Mouse (Mus musculus) B cell, adult 67 days (primary cell): ENCODE results near the gene Szrd1. TPM values are rescaled to one million over a fixed set of nuclear protein-coding genes. Genes with fewer than 3 reads are reported as not detected.

Source experiments
- total RNA-seq, 2 experiments: library from RNA; stranded (reverse); gene quantifications; 4 replicates each; pipeline ENCODE4 v1.2.4; 2023

Szrd1 gene
- total RNA-seq = 100 to 1,000 TPM; 148 to 156 TPM

DNA sequence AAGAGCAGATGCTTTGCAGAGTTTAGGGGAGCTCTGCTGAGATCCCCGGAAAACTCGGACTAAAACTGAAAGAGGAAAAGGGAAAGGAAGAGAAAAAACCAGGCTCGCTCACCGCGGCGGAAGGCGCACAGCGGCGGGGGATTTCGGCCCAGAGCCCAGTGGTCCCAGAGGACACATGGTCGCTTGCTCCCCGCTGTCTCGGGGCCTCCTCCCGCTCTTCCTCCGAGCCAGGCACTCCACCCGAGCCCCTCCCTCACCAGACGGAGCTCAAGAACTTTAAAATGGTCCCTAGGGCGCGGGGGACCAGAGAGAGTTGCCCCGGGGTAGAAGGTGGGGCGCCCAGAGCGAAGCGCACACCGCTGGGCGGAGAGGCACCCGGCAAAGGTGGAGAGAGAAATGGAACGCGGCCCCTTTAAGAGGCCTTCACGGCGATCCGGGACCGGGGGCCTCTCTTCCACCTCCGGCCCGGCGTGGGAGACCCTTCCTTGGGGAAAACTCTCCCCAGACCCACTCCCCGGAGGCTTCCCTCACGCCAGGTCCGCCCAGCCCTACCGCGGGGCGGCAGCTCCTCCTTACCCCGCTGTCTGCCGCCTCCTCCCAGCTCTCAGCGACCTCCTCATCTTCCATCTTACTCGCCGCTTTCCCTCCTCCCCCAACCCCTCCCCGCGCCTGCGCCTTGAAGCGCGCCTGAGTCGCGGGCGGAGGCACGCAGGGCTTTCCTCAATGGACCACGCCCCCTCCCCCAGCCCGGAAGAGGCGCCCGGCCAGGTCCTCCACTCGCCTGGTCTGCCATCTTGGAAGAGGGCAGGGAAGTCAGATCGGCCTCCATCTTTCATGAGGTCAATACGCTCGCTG is at the start of gene Szrd1:
Gene Szrd1 (minus strand): TSS at position 660 of the 855 bp plus-strand sequence.

DNA sequence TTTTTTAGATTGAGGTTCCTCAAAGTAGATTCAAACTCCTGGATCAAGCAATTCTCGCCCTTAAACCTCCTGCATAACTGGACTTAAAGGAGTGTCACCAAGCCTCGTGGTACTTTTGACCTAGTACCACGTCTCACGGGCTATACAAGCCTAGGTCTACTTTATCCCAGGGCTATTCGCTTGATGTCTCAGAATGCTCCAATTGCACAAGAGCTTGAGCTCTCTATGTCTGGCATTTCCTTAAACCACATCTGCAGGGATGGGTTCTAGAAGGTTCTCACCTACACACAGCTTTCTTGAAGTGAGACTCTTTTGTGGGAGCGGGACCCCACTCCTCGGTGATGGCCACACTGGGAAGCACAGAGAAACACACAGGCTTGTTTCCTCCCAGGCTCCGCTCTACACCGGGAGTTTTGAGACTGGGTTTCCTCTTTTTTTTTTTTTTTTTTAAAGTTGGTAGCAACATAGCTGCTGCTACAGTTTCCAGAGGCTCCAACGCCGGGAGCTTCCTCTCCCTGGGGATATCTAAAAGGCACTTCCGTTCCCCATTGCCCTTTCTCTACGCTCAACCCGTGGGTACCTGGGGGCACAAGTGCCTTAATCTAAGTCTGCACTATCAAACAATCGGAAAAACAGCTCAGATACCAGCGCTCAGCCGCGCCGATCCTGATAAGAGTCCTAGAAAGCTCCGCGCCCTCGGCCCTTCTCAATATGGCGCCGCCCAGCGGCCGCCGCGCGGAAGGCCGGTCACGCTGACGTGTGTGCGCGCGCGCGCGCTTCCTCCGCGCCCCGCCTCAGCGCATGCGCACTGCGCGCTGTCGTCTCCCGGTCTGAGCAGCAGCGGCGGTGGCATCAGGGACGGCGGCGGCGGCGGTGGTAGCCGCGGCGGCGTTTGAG is 7.8 kb upstream of the Szrd1 start, which contains the start of gene Fbxo42:
Gene Fbxo42 (plus strand): TSS at position 802 of the 897 bp plus-strand sequence.

GRCm38 (mm10) chr4:141088033-141088432 is 51.5 kb downstream of the Szrd1 start, which contains the start of gene Spata21:
Spata21 (plus strand) TSS chr4:141088333.

DNA sequence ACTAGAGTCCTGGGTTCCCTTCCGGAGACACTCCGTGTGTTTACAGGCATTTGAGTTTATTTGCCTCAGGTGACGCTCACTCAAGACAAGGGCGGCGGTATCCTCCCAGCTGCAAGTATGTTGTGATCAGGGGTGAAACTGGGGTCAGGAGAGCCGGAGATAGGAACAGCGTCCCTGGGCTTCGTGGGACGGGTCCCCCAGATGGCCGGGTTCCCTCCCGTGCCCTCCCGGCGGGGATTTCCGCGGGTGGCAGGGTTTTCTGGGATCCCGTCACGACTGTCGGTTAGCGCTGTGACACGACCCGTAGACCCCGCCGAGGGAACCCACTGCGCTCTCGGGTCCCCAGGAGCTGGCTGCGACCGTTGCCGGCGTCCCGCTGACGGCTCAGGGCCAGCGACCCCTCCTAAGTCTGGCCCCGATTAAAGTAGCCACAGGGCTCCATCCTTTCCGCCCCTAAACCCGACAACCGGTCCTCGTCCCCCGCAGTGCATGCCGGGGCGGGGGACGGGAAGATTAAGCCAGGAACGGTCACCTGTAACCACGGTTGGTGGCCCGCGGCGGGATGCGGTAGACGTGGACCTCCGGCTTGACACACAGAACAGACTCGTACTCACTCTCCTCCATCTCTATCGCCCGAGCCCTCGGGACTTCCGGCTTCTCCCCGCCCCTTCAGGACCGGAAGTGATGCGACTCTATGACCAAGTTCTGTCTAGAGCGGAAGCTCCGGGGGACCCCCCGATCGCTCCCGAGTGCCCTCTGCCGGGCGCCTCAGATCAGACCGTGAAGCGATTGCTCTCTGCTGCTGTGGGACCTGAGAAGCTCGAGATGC is 61.7 kb downstream of the Szrd1 start, which contains the start of gene Necap2:
Gene Necap2 (minus strand): TSS at position 677 of the 829 bp plus-strand sequence.

Other genes starting within 250 kb of the Szrd1 start
- gene Padi2, start 233.4 kb downstream of the Szrd1 start, total RNA-seq = 10 to 100 TPM; 12.2 to 12.3 TPM
- gene Sdhb, start 178.6 kb downstream of the Szrd1 start, total RNA-seq = 10 to 100 TPM; 87.0 to 88.5 TPM
- gene Atp13a2, start 152.9 kb downstream of the Szrd1 start, total RNA-seq = 100 to 1,000 TPM in 1 of 2 experiments, 10 to 100 TPM in 1; 95.4 to 116 TPM
- gene Mfap2, start 129.4 kb downstream of the Szrd1 start, total RNA-seq = under 1 TPM in 1 of 2 experiments, not detected in 1; 0.90 TPM
- gene Crocc, start 79.2 kb downstream of the Szrd1 start, total RNA-seq = 10 to 100 TPM; 15.5 to 17.7 TPM
- gene Necap2, start 61.4 kb downstream of the Szrd1 start, total RNA-seq = 100 to 1,000 TPM in 1 of 2 experiments, 10 to 100 TPM in 1; 98.3 to 108 TPM
- not detected for gene Spata21, start 51.4 kb downstream of the Szrd1 start, total RNA-seq
- gene Fbxo42, start 8.1 kb upstream of the Szrd1 start, total RNA-seq = 10 to 100 TPM; 23.3 to 27.7 TPM
- 1 to 10 TPM; 1.8 TPM for gene Rsg1, start 74.2 kb upstream of the Szrd1 start, total RNA-seq
- not detected for gene Arhgef19, start 99.7 kb upstream of the Szrd1 start, total RNA-seq
- 1 to 10 TPM; 4.4 to 6.8 TPM for gene Epha2, start 161.5 kb upstream of the Szrd1 start, total RNA-seq
- gene Fam131c, start 228.4 kb upstream of the Szrd1 start, total RNA-seq = not detected